Mouse (Mus musculus) colon, adult 2 months (tissue): ENCODE data around the gene Grm4. TPM values are rescaled to one million over a fixed set of nuclear protein-coding genes. Genes with fewer than 3 reads are reported as not detected.

Experiments used
- polyA plus RNA-seq: library from polyadenylated mRNA; depleted of rRNA; stranded (reverse); fragments of >200 nt; gene quantifications from 2 replicates; pipeline ENCODE4 v1.2.3, GENCODE M21; 2012; rRNA removed

The Grm4 gene
- 0.21 and 0.72 TPM in 2 replicates for polyA plus RNA-seq

DNA sequence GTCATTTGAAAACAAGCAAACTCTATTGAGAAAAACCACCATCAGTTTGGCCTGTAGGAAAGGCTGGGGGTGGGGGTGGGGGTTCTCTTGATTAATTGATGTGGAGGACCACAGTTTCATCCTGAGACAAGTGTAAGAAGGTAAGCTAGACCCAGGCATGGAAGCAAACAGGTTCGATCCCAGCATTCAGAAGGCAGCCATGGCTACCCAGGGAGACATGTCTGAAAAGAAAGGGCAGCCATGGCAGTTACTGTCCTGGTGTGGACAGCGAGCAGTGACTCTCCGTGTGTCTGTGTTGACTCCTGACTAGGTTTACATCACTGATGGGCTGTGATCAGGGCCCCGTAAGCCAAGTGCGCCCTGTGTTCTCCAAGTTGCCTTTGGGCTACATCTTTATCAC lies at the start of gene Grm4:
Gene Grm4, minus strand, starts transcription at position 101 of the 400 bp plus-strand sequence.

DNA sequence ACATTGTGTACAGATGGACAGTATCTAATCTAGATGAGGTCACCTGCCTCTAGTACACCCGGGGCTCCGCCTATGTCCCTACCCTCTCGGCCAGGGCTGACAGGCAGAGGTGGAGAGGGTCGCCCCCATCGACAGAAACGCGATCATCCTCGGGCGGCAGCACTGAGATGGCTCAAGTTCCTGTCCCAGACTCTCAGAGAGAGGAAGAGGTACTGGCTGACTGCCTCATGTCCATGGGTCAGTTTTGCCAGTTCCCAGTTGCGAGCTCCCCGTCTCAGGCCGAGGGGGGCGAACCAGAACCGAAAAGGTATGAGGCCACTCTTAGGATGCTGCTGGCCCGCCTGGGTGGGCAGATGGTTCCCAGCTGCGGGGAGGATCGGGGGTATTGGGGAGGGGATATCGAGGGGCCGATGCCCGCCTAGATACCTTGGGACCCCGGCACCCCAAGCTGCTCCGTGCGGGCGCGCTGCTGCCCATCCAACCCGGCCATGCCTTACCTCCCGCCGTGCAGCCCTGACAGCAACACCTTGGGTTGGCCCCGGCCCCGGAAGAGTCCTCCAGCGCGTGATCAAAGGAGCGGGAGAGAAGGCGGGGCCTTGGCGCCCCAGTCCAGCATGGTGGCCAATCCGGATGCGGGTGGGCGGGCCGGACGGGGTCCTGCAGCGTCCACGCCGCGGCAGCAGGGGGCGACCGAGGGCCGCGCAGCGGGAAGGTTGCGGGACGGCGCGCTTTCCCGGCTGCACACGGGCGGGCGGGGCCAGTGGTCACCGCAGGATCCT lies 44.1 kb upstream of the Grm4 start, which contains the start of gene AI413582:
Gene AI413582, minus strand, starts transcription at position 594 of the 779 bp plus-strand sequence.

DNA sequence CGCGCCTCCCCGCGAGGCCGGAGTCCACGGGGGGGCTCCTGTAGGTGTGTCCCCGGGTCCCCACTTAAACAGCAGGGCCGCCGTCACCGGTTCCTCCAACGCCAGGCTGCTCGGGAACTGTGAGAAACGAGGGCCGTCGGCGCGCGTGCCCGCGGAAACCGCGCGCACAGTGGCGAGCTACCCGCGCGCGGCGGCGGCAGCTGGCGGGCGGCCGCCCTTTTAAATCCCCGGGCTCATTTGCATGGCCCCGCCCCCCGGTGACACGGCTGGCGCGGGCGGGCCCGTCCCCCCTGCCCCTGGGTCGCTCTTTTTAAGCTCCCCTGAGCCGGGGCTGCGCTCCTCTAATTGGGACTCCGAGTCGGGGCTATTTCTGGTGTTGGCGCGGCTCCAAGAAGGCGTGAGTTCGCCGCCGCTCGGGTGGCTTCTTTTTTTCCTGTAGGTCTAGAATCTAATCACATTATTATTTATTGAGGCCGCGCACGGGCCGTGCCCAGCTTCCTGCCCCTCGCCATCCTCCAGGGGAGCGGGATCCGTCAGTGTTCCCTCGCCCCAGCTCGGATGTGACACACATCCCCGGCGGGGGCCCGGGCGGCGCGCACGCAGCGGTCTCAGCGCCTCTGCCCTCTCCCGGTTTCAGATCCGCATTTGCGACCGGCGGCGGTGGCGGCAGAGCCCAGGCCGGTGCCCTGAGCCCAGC lies 35.3 kb upstream of the Grm4 start, which contains the start of gene Hmga1:
Gene Hmga1, plus strand, starts transcription at position 183 of the 697 bp plus-strand sequence.

Other genes with a start within 250 kb of the Grm4 start
- 127 and 151 TPM in 2 replicates for gene Hmga1, start 35.1 kb upstream of the Grm4 start, polyA plus RNA-seq
- gene AI413582, start 44.4 kb upstream of the Grm4 start, polyA plus RNA-seq: 57.5 and 66.6 TPM in 2 replicates
- gene Nudt3, start 102.1 kb upstream of the Grm4 start, polyA plus RNA-seq: 76.6 and 85.3 TPM in 2 replicates
- gene RPS10-NUDT3, start 113.8 kb upstream of the Grm4 start, polyA plus RNA-seq: not detected in 2 replicates
- gene Rps10, start 115.3 kb upstream of the Grm4 start, polyA plus RNA-seq: 1,367 and 1,444 TPM in 2 replicates
- 1.9 and 2.5 TPM in 2 replicates for gene Pacsin1, start 134.1 kb upstream of the Grm4 start, polyA plus RNA-seq
- 330 and 353 TPM in 2 replicates for gene Spdef, start 207.6 kb upstream of the Grm4 start, polyA plus RNA-seq